Mouse (Mus musculus): ENCODE measurements around the gene Zfp207.

GRCm38 (mm10) chr11:80368949-80369348, 14.1 kb upstream of the Zfp207 start:
- no peak for TF ChIP-seq CTCF (conservative IDR thresholded peaks at IDR 0.05; ENCODE audit: insufficient read depth, insufficient read length, low read depth, low read length)
- TF ChIP-seq POLR2A (IDR thresholded peaks at IDR 0.05; ENCODE audit: low read depth, low read length), result no peak
